Mouse (Mus musculus): ENCODE results near the gene Sox10. TPM values are rescaled to one million over a fixed set of nuclear protein-coding genes. Genes with fewer than 3 reads are reported as not detected.

Sox10 gene
- polyA plus RNA-seq, 1 experiment: 55.2 TPM

GRCm38 (mm10) chr15:79162822-79163221 lies 2.2 kb downstream of the Sox10 start:
- no peak for DNase-seq (ENCODE audit: extremely low spot score in 1 of 2, low spot score in 1 of 2)

- DNase-seq (ENCODE audit: extremely low spot score in 1 of 2, low spot score in 1 of 2): no peak
Observed at GRCm38 (mm10) chr15:79162301-79162700, 2.7 kb downstream of the Sox10 start.

GRCm38 (mm10) chr15:79155572-79155971 lies 9.5 kb downstream of the Sox10 start:
- DNase-seq (ENCODE audit: extremely low spot score in 1 of 2, low spot score in 1 of 2): no peak

- DNase-seq (ENCODE audit: extremely low spot score in 1 of 2, low spot score in 1 of 2): no peak
Observed at GRCm38 (mm10) chr15:79152709-79153108, 12.3 kb downstream of the Sox10 start.

- no peak for DNase-seq (ENCODE audit: extremely low spot score in 1 of 2, low spot score in 1 of 2)
Observed at GRCm38 (mm10) chr15:79151881-79152280, 13.2 kb downstream of the Sox10 start.

- DNase-seq (ENCODE audit: extremely low spot score in 1 of 2, low spot score in 1 of 2): peak in 1 of 2 experiments; percentile 87
Observed at GRCm38 (mm10) chr15:79148533-79148932, 16.5 kb downstream of the Sox10 start.

- no peak for DNase-seq (ENCODE audit: extremely low spot score in 1 of 2, low spot score in 1 of 2)
Observed at GRCm38 (mm10) chr15:79145522-79145921, 19.5 kb downstream of the Sox10 start.

GRCm38 (mm10) chr15:79144021-79144420 lies 21.0 kb downstream of the Sox10 start:
- DNase-seq (ENCODE audit: extremely low spot score in 1 of 2, low spot score in 1 of 2): no peak

- DNase-seq (ENCODE audit: extremely low spot score in 1 of 2, low spot score in 1 of 2): no peak
Observed at GRCm38 (mm10) chr15:79143316-79143715, 21.7 kb downstream of the Sox10 start.

- DNase-seq (ENCODE audit: extremely low spot score in 1 of 2, low spot score in 1 of 2): no peak
Observed at GRCm38 (mm10) chr15:79141566-79141917, 23.5 kb downstream of the Sox10 start.

GRCm38 (mm10) chr15:79140866-79141565 lies 24.0 kb downstream of the Sox10 start, which contains the start of the genes Polr2f and 1700088E04Rik:
Gene Polr2f (plus strand): TSS chr15:79141009.
Gene 1700088E04Rik (minus strand): TSS chr15:79141253.
- DNase-seq (ENCODE audit: extremely low spot score in 1 of 2, low spot score in 1 of 2): peak; percentile 88 to 98

- no peak for DNase-seq (ENCODE audit: extremely low spot score in 1 of 2, low spot score in 1 of 2)
Observed at GRCm38 (mm10) chr15:79139640-79140039, 25.4 kb downstream of the Sox10 start.

GRCm38 (mm10) chr15:79135783-79136575 lies 29.1 kb downstream of the Sox10 start:
- no peak for DNase-seq (ENCODE audit: extremely low spot score in 1 of 2, low spot score in 1 of 2)

- DNase-seq (ENCODE audit: extremely low spot score in 1 of 2, low spot score in 1 of 2): no peak
Observed at GRCm38 (mm10) chr15:79135332-79135731, 29.7 kb downstream of the Sox10 start.

- no peak for DNase-seq (ENCODE audit: extremely low spot score in 1 of 2, low spot score in 1 of 2)
Observed at GRCm38 (mm10) chr15:79134496-79135270, 30.4 kb downstream of the Sox10 start.

- no peak for DNase-seq (ENCODE audit: extremely low spot score in 1 of 2, low spot score in 1 of 2)
Observed at GRCm38 (mm10) chr15:79133191-79133661, 31.8 kb downstream of the Sox10 start.

GRCm38 (mm10) chr15:79131442-79131841 lies 33.6 kb downstream of the Sox10 start:
- no peak for DNase-seq (ENCODE audit: extremely low spot score in 1 of 2, low spot score in 1 of 2)

GRCm38 (mm10) chr15:79130782-79131181 lies 34.3 kb downstream of the Sox10 start:
- no peak for DNase-seq (ENCODE audit: extremely low spot score in 1 of 2, low spot score in 1 of 2)

GRCm38 (mm10) chr15:79129311-79129710 lies 35.7 kb downstream of the Sox10 start:
- no peak for DNase-seq (ENCODE audit: extremely low spot score in 1 of 2, low spot score in 1 of 2)

- no peak for DNase-seq (ENCODE audit: extremely low spot score in 1 of 2, low spot score in 1 of 2)
Observed at GRCm38 (mm10) chr15:79128208-79128607, 36.8 kb downstream of the Sox10 start.

GRCm38 (mm10) chr15:79127101-79127500 lies 37.9 kb downstream of the Sox10 start:
- DNase-seq (ENCODE audit: extremely low spot score in 1 of 2, low spot score in 1 of 2): no peak

Measured in frontal cortex, adult 2 months (tissue).